Mouse (Mus musculus) thymus, postnatal 4 days (tissue): Measurements from ENCODE around the gene 2200002D01Rik.
A peak's percentile ranks its signal among the peaks of the same experiment; 100 is the strongest.

Experiments used
- DNase-seq: peaks from one replicate; pipeline ENCODE4 v3.0.0; 2021

The 2200002D01Rik gene

DNA sequence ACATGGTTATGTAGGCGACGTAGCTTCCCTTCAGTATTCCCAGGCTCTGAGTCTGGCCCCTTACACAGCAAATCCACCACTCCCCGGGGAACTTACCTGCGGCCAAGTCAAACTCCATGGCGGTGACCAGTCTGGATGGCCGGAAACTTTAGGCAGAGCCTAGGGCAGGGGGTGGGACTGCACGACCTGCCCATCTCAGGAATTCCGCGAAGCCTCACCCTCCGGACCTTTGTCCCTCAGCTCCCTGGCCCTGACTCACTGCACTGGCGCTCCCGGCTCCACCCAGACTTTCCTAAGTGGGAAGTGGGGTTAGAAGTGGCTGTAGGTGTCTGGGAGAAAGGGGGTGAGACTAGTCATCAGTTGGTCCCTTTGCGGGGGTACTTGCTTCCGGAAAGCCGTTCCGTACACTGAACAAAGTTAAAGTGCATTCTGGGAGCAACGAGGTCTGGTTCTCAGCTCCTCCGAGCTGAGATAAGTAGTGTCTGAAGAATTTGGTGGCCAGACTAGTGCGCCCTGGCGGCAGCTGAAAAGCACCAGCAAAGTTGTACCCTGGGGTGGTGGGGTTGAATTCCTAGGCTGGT is at the start of gene 2200002D01Rik:
TSS of gene 2200002D01Rik (minus strand) at position 206 of the 581 bp plus-strand sequence.
- peak; percentile 62 for DNase-seq

DNA sequence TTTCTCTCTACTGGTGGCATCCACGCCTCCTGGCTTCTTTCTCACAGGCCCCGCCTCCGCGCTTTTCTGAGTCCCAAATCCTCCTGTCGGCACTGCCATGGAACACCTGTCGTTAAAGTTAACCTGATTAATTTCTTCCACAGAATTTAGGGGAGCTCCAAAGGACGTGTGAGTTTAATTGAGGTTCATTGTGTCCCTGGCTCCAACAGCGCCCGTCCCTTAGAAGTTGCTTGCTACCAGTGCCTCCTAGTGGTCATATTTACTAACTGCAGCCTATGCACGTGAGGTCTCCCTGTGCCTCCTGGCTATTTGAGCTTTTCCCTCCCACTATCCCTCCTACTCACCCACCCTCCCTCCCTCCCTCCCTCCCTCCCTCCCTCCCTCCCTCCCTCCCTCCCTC is 48.7 kb upstream of the 2200002D01Rik start:
- DNase-seq = peak; percentile 69

DNA sequence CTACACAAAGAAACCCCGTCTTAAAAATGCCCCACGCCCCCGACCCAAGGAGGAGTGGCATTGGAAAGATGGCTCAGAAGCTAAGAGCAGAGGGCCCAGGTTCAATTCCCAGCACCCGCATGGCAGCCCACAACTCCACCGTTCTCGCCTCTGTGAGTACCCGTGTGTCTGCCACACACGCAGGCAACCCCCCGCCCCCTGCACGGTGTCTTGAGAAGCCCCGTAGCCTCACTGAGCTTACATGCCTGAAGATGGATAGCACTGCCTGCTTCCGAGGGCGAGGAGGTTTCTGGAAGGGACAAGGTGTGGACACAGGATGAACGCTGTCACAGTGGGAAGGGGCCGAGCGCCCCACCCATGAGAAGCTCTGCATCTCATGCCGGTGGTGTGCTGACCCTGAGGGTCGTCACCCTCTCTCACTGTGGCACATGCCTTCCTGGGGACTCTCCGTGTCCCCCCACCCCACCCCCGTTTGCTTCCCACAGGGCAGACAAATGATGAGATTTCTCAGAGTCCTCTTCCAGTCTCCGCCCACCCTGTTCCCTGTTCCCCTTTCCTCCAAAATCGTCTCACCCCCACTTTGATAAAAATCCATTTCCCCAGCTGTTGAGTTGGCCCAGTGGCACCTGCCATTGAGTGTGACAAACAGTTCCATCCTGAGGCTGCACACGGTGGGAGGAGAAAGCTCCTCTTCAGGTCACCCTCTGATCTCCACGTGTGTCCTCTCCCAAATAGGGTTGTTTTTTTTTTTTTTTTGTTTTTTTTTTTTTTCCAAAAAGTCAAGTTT is 47.8 kb upstream of the 2200002D01Rik start:
- no peak for DNase-seq

DNA sequence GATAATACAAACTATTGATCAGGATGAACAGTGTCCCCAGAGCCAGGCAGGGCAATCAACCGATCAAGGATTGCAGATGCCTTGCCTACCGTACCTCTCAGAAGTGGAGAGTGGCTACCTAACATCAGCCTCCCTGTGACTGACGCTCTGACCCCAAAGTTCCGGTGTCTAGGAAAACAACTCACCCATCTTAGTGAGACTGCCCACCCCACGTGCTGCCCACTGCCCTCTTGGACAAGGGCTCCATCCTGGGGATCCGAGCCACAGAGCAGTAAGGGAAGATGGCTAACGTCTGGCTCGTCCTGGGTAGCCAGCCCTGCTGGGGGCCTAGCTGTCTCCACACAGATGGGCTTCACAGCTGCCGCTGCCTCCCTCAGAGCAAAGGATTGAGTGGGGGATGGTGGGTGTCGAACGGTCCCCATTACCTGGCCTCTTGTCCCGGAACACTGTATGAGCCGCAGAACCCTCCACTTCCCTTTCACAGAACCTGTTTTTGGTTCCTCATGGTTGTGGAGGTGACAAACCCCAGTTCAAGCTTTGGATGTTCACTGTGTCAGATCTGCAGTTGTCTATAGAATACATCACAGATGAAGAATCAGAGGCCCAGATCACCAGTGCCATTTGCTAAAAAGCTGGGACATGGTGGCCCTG is 46.0 kb upstream of the 2200002D01Rik start:
- DNase-seq = no peak

DNA sequence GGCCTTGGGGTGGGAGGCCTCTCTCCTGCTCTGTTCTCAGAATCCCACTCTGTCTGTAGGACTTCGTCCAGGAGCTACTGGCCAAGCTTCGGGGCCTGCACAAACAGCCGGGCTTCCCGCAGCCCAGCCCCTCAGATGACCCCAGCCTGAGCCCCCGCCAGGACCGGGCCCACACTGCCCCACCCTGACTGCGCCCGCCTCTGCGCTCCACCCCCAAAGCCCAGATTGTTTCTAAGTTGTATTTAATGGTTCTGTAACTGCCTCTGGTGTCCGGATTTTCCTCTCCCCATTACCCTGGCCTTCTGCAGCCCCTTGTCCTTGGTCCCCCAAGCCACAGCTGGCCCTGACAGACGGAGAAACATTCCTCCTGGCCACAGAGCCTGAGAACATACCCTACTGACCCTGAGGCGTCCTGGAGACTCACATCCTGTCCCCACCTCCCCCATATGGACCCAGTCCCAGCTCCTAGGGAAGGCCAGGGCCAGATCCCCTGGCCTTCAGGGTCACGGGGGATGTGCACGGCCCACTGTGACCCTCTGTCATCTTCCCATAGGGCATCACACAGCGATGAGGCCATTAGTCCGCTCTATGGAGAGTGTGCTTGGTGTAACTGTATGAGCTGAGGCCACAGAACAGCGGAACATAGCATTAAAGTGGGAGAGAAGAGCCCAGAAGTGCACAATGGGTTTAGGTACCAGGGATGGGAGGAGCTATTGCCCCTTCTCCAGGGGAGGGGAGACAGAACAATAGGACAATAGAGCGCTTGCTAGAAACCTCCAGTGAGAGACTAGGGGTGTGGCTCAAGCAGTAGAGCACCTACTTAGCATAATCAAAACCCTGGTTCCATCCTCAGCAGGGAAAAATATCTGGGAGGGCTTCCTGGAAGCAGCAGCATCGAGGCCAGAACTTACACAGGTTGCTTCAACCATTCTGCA is 45.1 kb upstream of the 2200002D01Rik start:
- no peak for DNase-seq

DNA sequence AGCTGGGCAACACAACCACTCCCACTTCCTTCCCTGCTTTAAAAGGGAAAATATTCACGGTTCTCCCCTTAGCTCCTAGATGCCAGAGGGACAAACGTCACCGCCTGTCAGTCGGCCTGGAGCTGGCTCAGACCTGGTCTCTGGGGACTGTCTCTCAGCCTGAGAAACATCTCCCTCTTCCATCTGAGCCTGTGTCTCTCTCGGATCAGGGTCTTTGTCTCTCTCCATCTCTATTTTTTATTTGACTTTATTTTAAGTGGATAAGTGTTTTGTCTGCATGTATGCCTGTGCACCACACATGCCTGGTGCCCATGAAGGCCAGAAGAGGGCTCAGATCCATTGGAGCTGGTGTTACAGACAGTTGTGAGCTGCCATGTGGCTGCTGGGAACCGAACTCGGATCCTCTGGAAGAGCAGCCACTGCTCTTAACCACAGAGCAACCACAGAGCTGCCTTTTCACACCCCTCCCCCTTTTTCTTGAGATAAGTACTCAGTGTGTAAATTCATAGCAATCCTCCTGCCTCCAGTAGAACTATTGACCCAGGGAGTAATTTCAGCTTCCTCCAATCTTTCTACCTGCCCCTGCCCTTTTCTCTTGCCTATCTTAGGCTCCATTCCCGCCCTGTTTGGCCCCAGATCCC is 44.3 kb upstream of the 2200002D01Rik start:
- DNase-seq = no peak

DNA sequence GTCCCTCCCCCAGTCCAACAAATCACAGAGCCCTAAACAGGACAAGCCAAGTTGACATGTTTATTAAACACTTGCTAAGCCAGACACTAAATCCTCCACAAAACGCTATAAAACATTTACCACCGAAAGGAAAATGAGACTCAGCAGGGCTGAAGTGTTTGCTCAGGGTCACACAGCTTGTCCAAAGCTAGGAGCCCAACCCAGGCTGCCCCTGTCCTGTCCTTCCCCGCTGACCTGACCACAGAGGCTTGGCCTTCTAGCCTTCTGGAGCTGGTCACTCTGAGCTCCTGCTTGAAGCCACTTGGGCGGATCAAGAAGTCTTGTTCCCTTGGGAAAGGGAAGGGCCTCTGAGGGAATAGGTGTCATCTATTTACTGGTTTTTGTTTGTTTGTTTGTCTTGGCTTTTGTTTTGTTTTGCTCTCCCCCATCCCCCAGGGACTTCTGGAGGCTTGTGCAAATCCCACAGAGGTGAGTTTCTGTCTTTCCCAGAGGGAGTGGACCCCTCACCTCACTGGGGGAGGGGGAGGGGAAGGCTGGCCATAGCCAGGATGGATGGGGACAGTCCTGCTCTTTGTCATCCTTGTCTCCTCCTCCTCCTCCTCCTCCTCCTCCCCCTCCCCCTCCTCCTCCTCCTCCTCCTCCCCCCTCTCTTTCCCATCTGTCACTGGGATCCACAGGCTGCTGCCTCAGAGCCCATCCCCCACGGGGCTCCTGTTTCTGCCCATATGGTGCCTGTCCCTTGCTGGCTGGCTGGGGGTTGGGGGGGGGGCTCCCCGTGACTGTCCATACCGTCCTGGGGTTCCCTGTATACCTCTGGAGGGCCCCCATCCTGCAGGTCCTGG is 43.6 kb upstream of the 2200002D01Rik start:
- no peak for DNase-seq

DNA sequence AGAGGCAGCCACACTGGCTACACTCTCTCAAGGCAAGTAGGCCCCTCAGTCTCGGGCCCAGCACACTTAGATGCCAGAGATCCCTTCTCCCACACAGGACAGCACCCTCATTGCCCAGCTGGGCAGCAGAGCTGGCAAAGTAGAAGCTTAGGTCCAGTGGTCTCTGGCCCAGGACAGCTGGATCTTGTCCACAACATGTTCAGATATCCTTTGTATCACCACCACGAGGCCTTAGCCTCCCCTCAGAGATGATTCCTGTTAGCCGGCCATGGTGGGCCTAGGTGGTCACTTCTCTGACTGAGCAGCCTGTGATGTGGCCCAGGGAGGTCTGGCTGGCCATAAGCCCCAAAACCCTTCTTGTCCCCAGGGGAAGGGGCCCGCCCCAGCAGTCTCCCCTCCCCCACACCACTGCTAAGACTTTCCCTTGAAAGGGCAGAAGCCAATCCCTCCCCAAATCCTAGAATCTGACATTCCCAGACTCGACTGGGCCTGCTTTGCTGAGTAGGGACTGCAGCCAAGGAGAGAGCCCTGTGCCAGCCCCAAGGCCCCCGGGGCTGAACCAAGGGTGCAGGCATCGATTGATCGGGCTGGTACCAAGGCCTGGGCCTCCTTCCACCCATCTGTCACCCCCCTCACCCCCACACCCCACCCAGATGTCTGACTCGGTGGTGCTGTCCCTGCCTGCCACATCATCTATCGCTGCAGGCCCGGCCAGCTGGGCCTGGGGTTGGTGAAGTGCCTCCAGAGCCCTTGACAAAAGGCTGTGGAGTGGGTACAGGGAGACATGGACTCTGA is 42.6 kb upstream of the 2200002D01Rik start:
- DNase-seq = no peak

DNA sequence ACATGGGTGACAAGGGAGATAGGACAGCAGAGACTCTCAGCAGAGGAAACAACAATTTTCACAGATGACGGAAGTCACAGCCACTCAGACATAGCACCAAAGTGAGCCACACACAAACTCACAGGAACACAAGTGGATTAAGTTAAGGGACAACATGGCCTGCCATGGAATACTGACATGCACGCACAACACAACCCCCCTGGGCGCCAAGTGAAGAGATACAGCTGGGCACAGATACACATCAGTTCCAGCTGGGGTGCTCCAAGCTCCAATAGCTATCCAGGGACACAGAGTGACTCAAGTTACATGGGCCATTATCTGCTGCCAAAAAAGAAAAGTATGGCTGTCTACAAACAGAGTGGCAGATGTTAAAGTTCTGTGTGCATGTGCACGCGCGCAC is 41.6 kb upstream of the 2200002D01Rik start:
- no peak for DNase-seq

DNA sequence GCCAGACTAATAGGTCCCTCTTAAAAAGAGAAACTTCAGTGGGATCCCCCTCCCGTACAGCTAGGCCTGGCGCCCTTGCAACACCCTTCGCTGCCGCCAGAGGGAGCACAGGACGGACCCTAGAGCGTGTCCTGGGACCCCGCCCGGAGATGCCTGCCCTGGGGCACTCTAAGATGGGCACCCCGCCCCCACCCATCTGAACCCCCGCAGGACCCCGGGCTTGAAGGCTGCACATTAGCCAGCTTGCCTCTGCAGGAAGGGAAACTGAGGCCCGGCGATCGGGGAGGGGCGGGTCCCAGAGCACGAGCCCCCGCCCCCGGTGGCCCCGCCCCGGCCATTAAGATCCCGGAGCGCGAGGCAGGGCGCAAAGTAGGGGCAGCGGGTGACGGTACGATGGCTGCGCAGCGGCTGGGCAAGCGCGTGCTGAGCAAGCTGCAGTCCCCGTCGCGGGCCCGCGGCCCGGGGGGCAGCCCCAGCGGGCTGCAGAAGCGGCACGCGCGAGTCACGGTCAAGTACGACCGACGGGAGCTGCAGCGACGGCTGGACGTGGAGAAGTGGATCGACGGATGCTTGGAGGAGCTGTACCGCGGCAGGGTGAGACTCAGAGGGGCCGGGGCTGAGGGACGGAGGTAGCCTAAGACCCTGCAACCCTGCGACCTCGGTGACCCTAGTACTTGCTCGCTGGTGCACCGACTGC is 40.8 kb upstream of the 2200002D01Rik start, which contains the start of gene Ppp1r14a:
TSS of gene Ppp1r14a (plus strand) at position 367 of the 697 bp plus-strand sequence.
- DNase-seq = peak; percentile 94

DNA sequence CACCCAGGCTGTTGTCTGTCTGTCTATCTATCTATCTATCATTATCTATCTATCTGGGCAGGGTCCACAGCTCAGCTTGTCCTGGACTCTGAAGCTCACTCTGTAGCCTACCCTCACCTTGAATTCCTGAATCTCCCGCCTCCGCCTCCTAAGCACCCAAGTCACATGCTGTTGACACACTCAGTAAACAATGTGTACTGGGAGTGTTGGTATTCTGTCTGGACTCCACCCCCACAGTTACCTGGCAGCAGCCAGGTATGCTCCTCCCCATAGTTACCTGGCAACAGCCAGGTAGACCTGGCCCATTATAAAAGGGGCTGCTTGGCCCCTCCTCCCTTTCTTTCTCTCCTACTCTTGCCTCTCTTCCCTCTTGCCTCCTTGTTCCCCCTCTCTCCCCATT is 39.8 kb upstream of the 2200002D01Rik start:
- no peak for DNase-seq

DNA sequence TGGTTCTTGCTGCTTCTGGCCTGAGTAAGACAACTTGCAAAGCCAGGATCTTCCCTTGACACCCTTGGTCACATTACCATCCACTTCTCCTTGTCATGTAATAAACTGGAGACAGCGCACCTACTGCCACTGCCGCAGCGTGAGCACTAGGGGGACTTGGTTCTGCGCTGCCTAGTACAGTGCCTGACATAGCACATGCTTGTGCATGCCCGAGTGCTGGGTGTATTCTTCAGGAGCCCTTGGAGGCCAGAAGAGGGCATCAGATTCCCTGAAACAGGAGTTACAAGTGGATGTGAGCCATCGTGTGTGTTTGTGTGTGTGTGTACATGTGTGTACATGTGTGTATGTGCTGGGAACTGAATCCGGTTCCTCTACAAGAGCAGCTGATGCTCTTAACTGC is 39.2 kb upstream of the 2200002D01Rik start:
- DNase-seq = no peak

DNA sequence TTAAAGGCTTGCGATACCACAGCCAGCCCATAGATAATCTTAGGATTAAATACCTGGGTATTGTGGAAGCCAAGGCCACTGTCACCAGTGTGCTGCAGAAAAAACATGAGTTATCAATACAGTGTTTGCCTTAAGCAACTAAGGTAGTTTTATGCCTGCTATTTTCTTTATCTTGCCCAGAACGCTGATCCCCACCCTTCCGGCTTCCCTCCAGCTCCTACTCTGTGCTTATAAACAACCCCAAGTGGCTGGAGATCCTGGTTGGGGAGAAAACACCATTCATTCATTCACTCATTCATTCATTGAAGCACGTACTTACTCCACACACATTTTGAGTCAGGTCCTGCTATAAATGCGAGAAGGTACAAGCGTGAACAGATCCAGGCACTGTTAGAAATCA is 36.3 kb upstream of the 2200002D01Rik start:
- DNase-seq = no peak

DNA sequence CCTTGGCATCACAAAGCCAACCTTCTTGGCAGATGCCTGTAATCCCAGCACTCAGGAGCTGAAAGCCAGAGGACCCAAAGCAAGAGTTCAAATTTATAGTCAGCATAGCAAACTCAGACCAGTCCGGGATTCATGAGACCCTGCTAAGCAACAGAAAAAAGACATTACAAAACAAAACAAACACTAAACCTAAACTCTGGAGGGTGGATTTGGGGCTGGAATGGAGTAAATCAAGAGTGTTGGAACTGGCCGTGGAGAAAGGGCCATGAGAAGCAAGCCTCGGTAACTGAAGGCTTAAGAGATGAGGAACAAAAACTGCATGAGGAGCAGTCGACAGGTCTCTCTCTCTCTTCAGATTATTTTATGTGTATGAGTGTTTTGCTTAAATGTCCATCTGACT is 35.6 kb upstream of the 2200002D01Rik start:
- DNase-seq = no peak

DNA sequence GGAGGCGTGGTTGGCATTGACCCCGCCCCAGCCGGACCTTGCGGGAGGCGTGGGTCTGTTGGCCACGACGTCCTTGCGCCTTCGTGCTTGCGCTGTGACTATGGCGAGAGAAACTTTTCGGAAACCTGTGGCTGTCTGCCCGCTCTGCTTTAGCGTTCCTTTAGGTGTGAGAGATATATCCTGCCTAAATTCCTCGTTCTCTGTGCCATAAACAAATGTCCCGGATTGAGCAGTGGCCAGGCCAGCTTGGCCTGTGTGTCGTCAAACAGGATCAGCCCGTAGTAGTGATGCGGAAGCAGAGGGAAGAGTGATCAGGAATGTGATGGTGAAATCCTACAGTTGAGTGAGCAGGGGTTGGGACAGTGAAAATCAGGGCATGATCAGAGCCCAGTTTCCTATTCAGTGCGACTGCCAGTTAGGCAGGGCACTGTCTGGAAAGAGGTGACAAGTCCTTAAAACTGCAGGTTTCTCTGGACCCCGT is 33.8 kb upstream of the 2200002D01Rik start:
- DNase-seq = no peak

DNA sequence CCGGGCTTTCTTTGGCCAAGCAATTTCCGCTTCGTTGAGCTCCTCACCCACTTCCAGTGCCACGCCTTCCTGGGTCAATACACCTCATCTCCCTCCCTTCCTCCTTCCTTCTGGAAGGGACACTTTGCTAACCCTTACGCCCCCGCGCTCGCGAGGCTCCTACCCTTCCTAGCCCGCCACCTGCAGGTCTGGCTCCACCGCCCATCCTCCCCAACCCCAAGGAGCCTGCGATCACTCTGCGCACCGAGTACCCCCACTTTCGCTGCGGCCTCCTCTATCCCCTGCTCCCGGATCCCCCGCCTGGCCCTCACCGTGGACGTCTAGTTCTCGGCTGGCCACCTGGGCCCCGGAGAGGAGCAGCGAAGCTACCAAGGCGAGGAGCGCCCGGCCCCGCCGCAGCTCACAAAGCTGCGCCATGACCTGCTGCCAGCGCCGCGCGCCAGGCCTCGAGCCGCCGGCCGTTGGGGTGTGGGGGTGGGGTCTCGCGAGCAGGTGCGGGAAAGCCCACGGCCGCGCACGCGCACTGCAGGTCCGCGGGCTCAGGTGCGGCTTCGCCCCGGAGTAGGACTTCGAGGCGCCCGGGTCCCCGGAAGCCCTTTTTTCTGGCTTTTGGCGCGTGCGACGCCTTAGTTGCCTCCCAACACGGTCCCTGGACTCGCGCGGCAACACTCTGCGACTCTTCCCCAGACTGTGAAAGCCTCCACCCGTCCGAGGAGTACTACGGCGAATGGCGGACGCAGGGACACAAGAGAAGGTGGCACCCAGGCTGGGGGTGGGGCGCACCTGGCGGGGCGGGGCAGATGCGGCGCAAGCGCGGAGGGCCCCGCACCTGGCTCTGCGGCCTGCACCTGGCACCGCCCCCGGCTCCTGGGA is 33.2 kb upstream of the 2200002D01Rik start, which contains the start of gene Spint2:
TSS of gene Spint2 (minus strand) at position 712 of the 873 bp plus-strand sequence.
- peak; percentile 86 for DNase-seq

DNA sequence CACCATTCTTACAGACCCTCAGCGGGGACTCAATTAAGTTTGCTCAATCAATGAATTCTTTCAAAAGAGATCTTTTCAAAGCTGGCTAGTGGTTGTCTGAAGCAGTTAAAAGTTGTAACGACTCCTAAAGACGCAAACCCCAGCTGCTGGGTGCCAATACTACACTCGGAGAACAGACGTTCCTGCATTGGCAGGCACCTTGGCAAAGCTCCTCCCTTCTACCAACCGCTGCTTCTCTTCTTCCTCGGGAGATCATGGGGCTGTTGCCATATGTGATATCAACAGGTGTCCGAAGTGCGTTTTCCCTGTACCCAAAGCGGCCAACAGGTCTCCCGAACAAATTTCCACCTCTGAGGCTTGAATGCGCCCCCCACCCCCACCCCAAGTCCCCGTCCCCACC is 32.5 kb upstream of the 2200002D01Rik start:
- peak; percentile 66 for DNase-seq

DNA sequence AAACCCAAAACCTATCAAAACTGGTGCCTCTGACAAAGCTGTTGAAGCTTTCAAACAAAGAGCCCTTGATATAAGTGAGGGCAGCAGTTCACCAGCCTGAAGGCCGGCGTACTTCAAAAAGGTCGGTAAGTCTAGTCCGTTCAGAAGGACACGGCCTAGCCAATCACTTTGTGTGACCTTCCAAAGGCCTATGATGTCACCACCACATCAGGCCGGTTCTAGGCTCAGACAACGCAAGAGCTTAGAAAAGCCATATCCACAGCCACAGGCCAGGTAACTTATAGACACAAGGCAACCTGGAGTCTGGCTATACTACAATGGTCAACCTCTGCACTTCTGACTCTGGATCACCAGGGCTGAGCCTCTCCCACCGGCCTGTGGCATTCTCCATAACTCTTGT is 31.7 kb upstream of the 2200002D01Rik start:
- DNase-seq = no peak

DNA sequence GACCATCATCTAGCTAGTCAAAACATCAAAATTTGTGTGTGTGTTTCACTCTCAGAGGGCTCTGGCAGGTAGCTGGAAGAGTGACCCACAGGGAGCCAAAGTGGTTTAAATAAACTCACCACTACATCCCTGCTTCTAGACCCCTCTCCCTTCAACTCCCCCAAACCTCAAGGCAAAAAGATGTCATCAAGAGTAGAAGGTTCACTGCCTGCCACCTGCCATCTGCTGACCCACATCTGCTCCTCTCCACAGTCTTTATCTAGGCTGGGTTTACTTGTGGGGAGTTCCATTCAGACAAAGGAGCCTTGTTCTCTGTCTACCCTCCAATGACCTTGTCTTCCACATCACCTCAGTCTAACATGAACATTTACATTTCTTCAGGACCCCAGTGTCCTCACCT is 31.0 kb upstream of the 2200002D01Rik start:
- peak; percentile 41 for DNase-seq
